Comparison of ENCODE assay signal across 13 mouse cellular contexts in genomic region chr11:87467491-87468277, GRCm38 (mm10).
DNase-seq lines count a peak whose midpoint lies in the region; ATAC-seq and TF ChIP-seq lines count a peak whose summit lies in the region.
"Had no signal": no experiment of that assay in that cellular context is flagged by ENCODE, and none has a peak within 500 bp of the region (broad histone marks: within the 10 kb centered on the region; RNA-seq: fewer than 3 reads in every experiment).

No protein-coding gene starts in this region.

- DNase-seq in heart, postnatal 36 days: no peak
- DNase-seq in 3T3-L1 (ENCODE audit: low read depth, low spot score): peak; percentile 43
- DNase-seq in spleen, adult 2 months (ENCODE audit: low read depth in 1 of 2, low spot score in 2 of 2): peak in 1 of 2 experiments; percentile 67
- no peak for DNase-seq in forebrain, embryonic 14.5 days (ENCODE audit: low spot score)
- no peak for DNase-seq in left cerebral cortex, postnatal 4 days
- DNase-seq: gastrocnemius, postnatal 25 days; right cerebral cortex, postnatal 25 days had no signal

- H3K27ac ChIP-seq in heart, embryonic 14.5 days (replicated peaks in 1 of 2; ENCODE audit: control insufficient read depth in 1 of 2, insufficient read depth in 1 of 2, low read depth in 2 of 2, low read length in 2 of 2): no peak overlapping the region
- H3K27ac ChIP-seq in bone marrow, adult 2 months (ENCODE audit: control insufficient read depth, insufficient read depth, low read depth, low read length, poor library complexity): peak overlapping the region; percentile 74
- peak overlapping the region; percentile 96 for H3K27ac ChIP-seq in spleen, adult 2 months (ENCODE audit: insufficient read depth, low read length)
- H3K27ac ChIP-seq in forebrain, embryonic 14.5 days (ENCODE audit: low read depth, low read length): no peak overlapping the region
- H3K27ac ChIP-seq: embryonic facial prominence, embryonic 13.5 days; midbrain, embryonic 12.5 days had no signal

- H3K9ac ChIP-seq in heart, embryonic 14.5 days (ENCODE audit: low read length): no peak overlapping the region
- no peak overlapping the region for H3K9ac ChIP-seq in forebrain, embryonic 14.5 days (ENCODE audit: low read length)
- H3K9ac ChIP-seq: embryonic facial prominence, embryonic 13.5 days; midbrain, embryonic 12.5 days had no signal

- no peak for ATAC-seq in heart, embryonic 14.5 days (ENCODE audit: insufficient number of reproducible peaks, insufficient read depth, low FRiP score, low read depth)
- ATAC-seq in frontal cortex, adult (ENCODE audit: low TSS enrichment): no peak
- ATAC-seq in forebrain, embryonic 14.5 days: no peak

- 0 out of 2 replicates have a peak overlapping the region, but pooled peaks have one; percentile 19 for H3K4me2 ChIP-seq in heart, embryonic 14.5 days (ENCODE audit: low read length)
- H3K4me2 ChIP-seq in forebrain, embryonic 14.5 days (ENCODE audit: low read length): no peak overlapping the region
- H3K4me2 ChIP-seq: embryonic facial prominence, embryonic 13.5 days; midbrain, embryonic 12.5 days had no signal

- TF ChIP-seq POLR2A in bone marrow, adult 2 months (IDR thresholded peaks at IDR 0.05; ENCODE audit: borderline replicate concordance, control insufficient read depth, low read depth, low read length): no peak
- TF ChIP-seq POLR2A in spleen, adult 2 months (IDR thresholded peaks at IDR 0.05; ENCODE audit: low read depth, low read length): no peak

- WGBS in heart, embryonic 14.5 days: 45% methylated on average over 19 of the region's 19 CpGs
- 27% methylated on average over 19 of the region's 19 CpGs for WGBS in bone marrow, adult 2 months
- WGBS in spleen, adult 2 months: 20% methylated on average over 19 of the region's 19 CpGs
- 72% methylated on average over 19 of the region's 19 CpGs for WGBS in forebrain, embryonic 14.5 days

- no peaks in the 10 kb centered on the region for H3K27me3 ChIP-seq in heart, embryonic 14.5 days (ENCODE audit: control insufficient read depth, insufficient read depth, low read length)
- no peaks in the 10 kb centered on the region for H3K27me3 ChIP-seq in spleen, adult 2 months (ENCODE audit: control insufficient read depth, insufficient read depth, low read length)
- H3K27me3 ChIP-seq in forebrain, embryonic 14.5 days (replicated peaks; ENCODE audit: control insufficient read depth, insufficient read depth, low read length): no peaks in the 10 kb centered on the region
- H3K27me3 ChIP-seq: embryonic facial prominence, embryonic 13.5 days had no signal

- no peak overlapping the region for H3K4me3 ChIP-seq in heart, embryonic 14.5 days (ENCODE audit: control insufficient read depth in 1 of 2, insufficient read depth in 1 of 2, low read depth in 1 of 2, low read length in 2 of 2)
- no peak overlapping the region for H3K4me3 ChIP-seq in bone marrow, adult 2 months (replicated peaks; ENCODE audit: control insufficient read depth, low read depth, low read length)
- no peak overlapping the region for H3K4me3 ChIP-seq in spleen, adult 2 months (ENCODE audit: extremely low read depth, insufficient read depth, insufficient read length)
- H3K4me3 ChIP-seq in forebrain, embryonic 14.5 days (ENCODE audit: low read depth, low read length): no peak overlapping the region
- H3K4me3 ChIP-seq: embryonic facial prominence, embryonic 13.5 days; midbrain, embryonic 12.5 days had no signal

- no peak for TF ChIP-seq CTCF in bone marrow, adult 2 months (IDR thresholded peaks at IDR 0.05; ENCODE audit: control insufficient read depth, insufficient read depth, low read length)
- no peak for TF ChIP-seq CTCF in spleen, adult 2 months (IDR thresholded peaks at IDR 0.05; ENCODE audit: extremely low read depth, insufficient read depth, insufficient read length, insufficient replicate concordance)

- peaks cover 0 to 2% of the 10 kb centered on the region in 2 experiments; a peak in 2 of 4 replicates for H3K4me1 ChIP-seq in heart, embryonic 14.5 days (ENCODE audit: control insufficient read depth in 2 of 2, insufficient read depth in 2 of 2, low read length in 2 of 2)
- no peaks in the 10 kb centered on the region; the same call in 1 of the 2 replicates for H3K4me1 ChIP-seq in bone marrow, adult 2 months (ENCODE audit: control insufficient read depth, insufficient read depth, low read length)
- H3K4me1 ChIP-seq in spleen, adult 2 months (ENCODE audit: control insufficient read depth, insufficient read depth, insufficient read length): peaks cover 16% of the 10 kb centered on the region; the same call in 1 of the 2 replicates
- H3K4me1 ChIP-seq in forebrain, embryonic 14.5 days (ENCODE audit: control insufficient read depth, insufficient read depth, low read length): 0 out of 2 replicates have a peak, but pooled peaks cover 3% of the 10 kb centered on the region

- no peaks in the 10 kb centered on the region for H3K9me3 ChIP-seq in heart, embryonic 14.5 days (ENCODE audit: control insufficient read depth, low read length)
- H3K9me3 ChIP-seq in forebrain, embryonic 14.5 days (replicated peaks; ENCODE audit: control insufficient read depth, low read length): no peaks in the 10 kb centered on the region
- H3K9me3 ChIP-seq: embryonic facial prominence, embryonic 13.5 days; G1E; midbrain, embryonic 12.5 days had no signal

- intact Hi-C loops in heart, postnatal 36 days (cut with DNase I): loop anchor here (10.0 kb wide), 1 partner anchor 1113 kb away; the partner anchor contains the start of gene Med13
- intact Hi-C loops in left cerebral cortex, postnatal 4 days (cut with DNase I): no loop called here

- H3K36me3 ChIP-seq in heart, embryonic 14.5 days (ENCODE audit: control insufficient read depth, insufficient read depth, low read length): no peaks in the 10 kb centered on the region
- no peaks in the 10 kb centered on the region for H3K36me3 ChIP-seq in spleen, adult 2 months (ENCODE audit: control insufficient read depth, insufficient read depth, low read length)
- H3K36me3 ChIP-seq in forebrain, embryonic 14.5 days (ENCODE audit: control insufficient read depth, insufficient read depth, low read length): no peaks in the 10 kb centered on the region
- H3K36me3 ChIP-seq: embryonic facial prominence, embryonic 13.5 days; G1E; midbrain, embryonic 12.5 days had no signal

Comparison
In these comparisons a context has a peak if more than half of its experiments do, and no peak if none do; other contexts are left out.
1. H3K27ac ChIP-seq: peak in bone marrow, adult 2 months (single experiment) and spleen, adult 2 months (single experiment); none in heart, embryonic 14.5 days (0 of 2) and forebrain, embryonic 14.5 days (single experiment).